Mouse (Mus musculus) limb, embryonic 11.5 days (tissue): Measurements from ENCODE around the gene Ift88. TPM values are rescaled to one million over a fixed set of nuclear protein-coding genes. Genes with fewer than 3 reads are reported as not detected.

Experiments
- ATAC-seq: fragments of 200-750 bp; cut with Nextera tagmentation; 2 replicates; pipeline ENCODE4 v1.8.0; 2017; ENCODE audit warnings: low read depth; ENCODE audit not compliant: insufficient number of reproducible peaks, low FRiP score, low TSS enrichment
- DNase-seq: peaks from one replicate; pipeline ENCODE4 v3.0.0-alpha.2; 2015; ENCODE audit warnings: low spot score
- H3K27ac ChIP-seq: fragments of 300-500 bp; sonication (generic); replicated peaks from 2 replicates; pipeline ENCODE4 v1.5.1; 2014; ENCODE audit warnings: low read depth, mild to moderate bottlenecking, low read length
- H3K27me3 ChIP-seq: fragments of 300-500 bp; sonication (generic); 2 replicates; pipeline ENCODE4 v1.6.1; 2014; ENCODE audit warnings: mild to moderate bottlenecking, low read length, mixed read lengths; ENCODE audit not compliant: control insufficient read depth, insufficient read depth
- H3K36me3 ChIP-seq: fragments of 300-500 bp; sonication (generic); 2 replicates; pipeline ENCODE4 v1.6.1; 2014; ENCODE audit warnings: mild to moderate bottlenecking, low read length, moderate library complexity, mixed read lengths; ENCODE audit not compliant: control insufficient read depth, insufficient read depth
- H3K4me1 ChIP-seq: fragments of 300-500 bp; sonication (generic); 2 replicates; pipeline ENCODE4 v1.6.1; 2014; ENCODE audit warnings: low read length, mixed read lengths; ENCODE audit not compliant: control insufficient read depth, insufficient read depth
- H3K4me2 ChIP-seq: fragments of 300-500 bp; sonication (generic); 2 replicates; pipeline ENCODE4 v1.6.1; 2014; ENCODE audit warnings: low read depth, mild to moderate bottlenecking, moderate library complexity; ENCODE audit not compliant: severe bottlenecking
- H3K4me3 ChIP-seq: fragments of 300-500 bp; sonication (generic); 2 replicates; pipeline ENCODE4 v1.5.1; 2014; ENCODE audit warnings: low read depth, low read length
- H3K9ac ChIP-seq: fragments of 300-500 bp; sonication (generic); 2 replicates; pipeline ENCODE4 v1.6.1; 2014; ENCODE audit warnings: mild to moderate bottlenecking, low read length
- H3K9me3 ChIP-seq: fragments of 300-500 bp; sonication (generic); 2 replicates; pipeline ENCODE4 v1.6.1; 2016; ENCODE audit warnings: low read length; ENCODE audit not compliant: control insufficient read depth
- WGBS: fragments of 180-500 bp; shearing (Covaris S2); extraction: QIAGEN DNeasy Blood & Tissue Kit; methylation state at CpG from one replicate; pipeline ENCODE4 v1.1.7; 2014; 5-methylcytosine and 5-hydroxymethylcytosine counted together
- polyA plus RNA-seq: library from polyadenylated mRNA; unstranded; fragments of >200 nt; fragmentation: Nextera tagmentation; extraction: Ambion mirVana; gene quantifications from 2 replicates; pipeline ENCODE4 v1.2.1, GENCODE M21; 2014

The Ift88 gene
- polyA plus RNA-seq, 1 experiment from 2014 or later = 15.1 TPM

GRCm38 (mm10) chr14:57552945-57553344, 129.1 kb downstream of the Ift88 start:
- H3K36me3 ChIP-seq = no peaks in the 10 kb centered on the region; the same call in 1 of the 2 replicates
- ATAC-seq (no peak), DNase-seq (no peak)
- no peaks in the 10 kb centered on the region for H3K27me3 ChIP-seq
- H3K27ac ChIP-seq = no peak overlapping the region
- H3K4me2 ChIP-seq = no peak overlapping the region
- no peaks in the 10 kb centered on the region for H3K4me1 ChIP-seq
- no peaks in the 10 kb centered on the region for H3K9me3 ChIP-seq
- no peak overlapping the region for H3K4me3 ChIP-seq
- H3K9ac ChIP-seq = no peak overlapping the region

DNA sequence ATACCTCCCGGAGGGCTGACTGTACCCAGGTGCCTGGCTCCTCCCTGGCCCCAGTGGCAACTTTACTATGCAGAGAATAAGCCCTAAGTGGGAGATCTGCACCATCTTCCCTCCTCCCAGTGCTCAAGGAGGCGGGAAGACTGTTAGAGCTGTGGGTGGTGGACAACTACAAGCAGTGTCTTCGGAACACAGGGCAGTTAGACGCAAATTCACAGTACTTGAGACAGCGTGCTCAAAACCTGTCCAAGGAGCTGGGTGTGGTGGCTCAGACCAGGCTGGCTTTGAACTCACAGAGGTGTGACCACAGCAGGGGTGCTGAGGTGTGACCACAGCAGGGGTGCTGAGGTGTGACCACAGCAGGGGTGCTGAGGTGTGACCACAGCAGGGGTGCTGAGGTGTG, 130.6 kb downstream of the Ift88 start:
- no peaks in the 10 kb centered on the region for H3K27me3 ChIP-seq
- no peak overlapping the region for H3K27ac ChIP-seq
- H3K4me1 ChIP-seq = no peaks in the 10 kb centered on the region
- ATAC-seq (no peak), DNase-seq (no peak)
- H3K9ac ChIP-seq = no peak overlapping the region
- no peak overlapping the region for H3K4me3 ChIP-seq
- no peak overlapping the region for H3K4me2 ChIP-seq
- no peaks in the 10 kb centered on the region; the same call in 1 of the 2 replicates for H3K36me3 ChIP-seq
- WGBS = 83% methylated on average over 5 of the region's 5 CpGs
- H3K9me3 ChIP-seq = no peaks in the 10 kb centered on the region

GRCm38 (mm10) chr14:57555471-57556070, 131.7 kb downstream of the Ift88 start:
- no peak for ATAC-seq
- Histone ChIP-seq H3K4me2 (no peak overlapping the region), H3K4me1 (no peaks in the 10 kb centered on the region), H3K27ac (no peak overlapping the region), H3K9ac (no peak overlapping the region), H3K9me3 (no peaks in the 10 kb centered on the region), H3K4me3 (no peak overlapping the region), H3K27me3 (no peaks in the 10 kb centered on the region), H3K36me3 (no peaks in the 10 kb centered on the region; the same call in 1 of the 2 replicates)
- 86% methylated on average over 7 of the region's 7 CpGs for WGBS
- no peak for DNase-seq

DNA sequence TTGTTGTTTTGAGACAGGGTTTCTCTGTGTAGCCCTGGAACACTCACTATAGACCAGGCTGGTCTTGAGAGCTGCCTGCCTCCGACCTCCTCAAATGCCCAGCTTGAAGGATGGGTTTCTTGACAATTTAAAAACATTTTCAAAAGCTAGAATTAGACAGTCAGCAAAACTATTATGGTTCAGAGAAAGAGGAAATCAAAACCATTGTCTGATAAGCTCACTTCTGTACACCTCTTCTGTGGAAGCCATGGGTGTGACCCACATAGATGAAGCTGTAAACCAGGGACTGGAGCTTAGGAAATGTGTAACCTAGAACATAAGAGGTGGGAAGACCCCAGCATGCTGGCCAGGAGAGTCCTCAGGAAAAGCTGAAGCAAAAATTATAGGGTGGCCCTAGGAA, 133.1 kb downstream of the Ift88 start:
- Histone ChIP-seq H3K4me2 (no peak overlapping the region), H3K27me3 (no peaks in the 10 kb centered on the region), H3K4me1 (no peaks in the 10 kb centered on the region), H3K27ac (no peak overlapping the region), H3K36me3 (no peaks in the 10 kb centered on the region; the same call in 1 of the 2 replicates), H3K9me3 (no peaks in the 10 kb centered on the region), H3K9ac (no peak overlapping the region), H3K4me3 (no peak overlapping the region)
- DNase-seq (no peak), ATAC-seq (no peak)
- 97% methylated on average over 1 of the region's 1 CpGs for WGBS

GRCm38 (mm10) chr14:57565626-57566025, 141.8 kb downstream of the Ift88 start:
- H3K36me3 ChIP-seq = no peaks in the 10 kb centered on the region
- no peaks in the 10 kb centered on the region for H3K9me3 ChIP-seq
- ATAC-seq (no peak), DNase-seq (no peak)
- no peaks in the 10 kb centered on the region for H3K4me1 ChIP-seq
- no peak overlapping the region for H3K4me3 ChIP-seq
- 92% methylated on average over 6 of the region's 6 CpGs for WGBS
- H3K9ac ChIP-seq = no peak overlapping the region
- no peak overlapping the region for H3K4me2 ChIP-seq
- no peak overlapping the region for H3K27ac ChIP-seq
- no peaks in the 10 kb centered on the region for H3K27me3 ChIP-seq

Other genes starting within 250 kb of the Ift88 start
- gene Cryl1, start 25.5 kb upstream of the Ift88 start, polyA plus RNA-seq = 13.0 and 14.0 TPM in 2 replicates
- gene Il17d, start 100.7 kb downstream of the Ift88 start, polyA plus RNA-seq = 1.1 and 1.3 TPM in 2 replicates
- gene Eef1akmt1, start 147.6 kb downstream of the Ift88 start, polyA plus RNA-seq = 106 and 108 TPM in 2 replicates
- gene Xpo4, start 241.4 kb downstream of the Ift88 start, polyA plus RNA-seq = 36.7 and 42.1 TPM in 2 replicates